Mouse (Mus musculus): ENCODE results near the gene Sorcs1.

GRCm38 (mm10) chr19:50151111-50151510 is 527.3 kb downstream of the Sorcs1 start:
- TF ChIP-seq EP300 (IDR thresholded peaks at IDR 0.05; ENCODE audit: low read depth): no peak
- TF ChIP-seq CTCF (IDR thresholded peaks at IDR 0.05; ENCODE audit: low read depth): no peak

Measured in liver, postnatal 0 days (tissue).